Mouse (Mus musculus) CH12.LX (cell line): ENCODE data around the gene Scgb1b15. TPM values are rescaled to one million over a fixed set of nuclear protein-coding genes. Genes with fewer than 3 reads are reported as not detected.
"Not testable (repeated sequence)": the region's sequence is repeated elsewhere in the genome, so short reads cannot be mapped to it uniquely, and the experiment has no call there.

ENCODE experiments used
- DNase-seq: peaks from one replicate; pipeline ENCODE4 v3.0.0-alpha.2; 2013; ENCODE audit errors: extremely low read depth
- H3K27ac ChIP-seq: 2 replicates; pipeline ENCODE4 v1.5.1; 2012; ENCODE audit warnings: low read depth, mild to moderate bottlenecking, control low read depth, moderate library complexity; ENCODE audit not compliant: insufficient read depth
- H3K27me3 ChIP-seq: replicated peaks from 2 replicates; pipeline ENCODE3; 2012; ENCODE audit warnings: inconsistent platforms
- H3K36me3 ChIP-seq, 2 experiments: replicated peaks in 1 of 2; 2 replicates each; pipeline versions ENCODE3 to v1.6.1; 2012; ENCODE audit warnings: inconsistent platforms in 1 of 2, low read length in 1 of 2, mild to moderate bottlenecking in 1 of 2, mixed read lengths in 1 of 2, moderate library complexity in 1 of 2; ENCODE audit not compliant: control insufficient read depth in 1 of 2, insufficient read depth in 1 of 2
- H3K4me1 ChIP-seq, 2 experiments: 2 replicates each; pipeline ENCODE4 v1.6.1; 2012; ENCODE audit warnings: inconsistent platforms in 1 of 2, moderate library complexity in 1 of 2; ENCODE audit not compliant: insufficient read depth in 2 of 2, control insufficient read depth in 1 of 2
- H3K4me2 ChIP-seq: 2 replicates; pipeline ENCODE4 v1.6.1; 2012; ENCODE audit warnings: low read depth, mild to moderate bottlenecking, control low read depth; ENCODE audit not compliant: poor library complexity, insufficient read depth, severe bottlenecking
- H3K4me3 ChIP-seq, 3 experiments: fragments of 150-350 bp in 1 of 3; sonication (generic) in 1 of 3; replicated peaks in 1 of 3; 2 replicates each; pipeline versions ENCODE3 to v1.5.1; 2011 to 2012; ENCODE audit warnings: low read depth in 2 of 3, low read length in 2 of 3, mild to moderate bottlenecking in 2 of 3, moderate library complexity in 2 of 3, control low read depth in 1 of 3, improper control_type of control experiment in 1 of 3, inconsistent platforms in 1 of 3, mixed read lengths in 1 of 3; ENCODE audit not compliant: poor library complexity in 1 of 3
- H3K79me2 ChIP-seq: replicated peaks from 2 replicates; pipeline ENCODE4 v1.6.1; 2012; ENCODE audit warnings: mild to moderate bottlenecking, moderate library complexity; ENCODE audit not compliant: control insufficient read depth, poor library complexity, insufficient read depth, severe bottlenecking; ENCODE audit errors: extremely low read depth
- H3K9ac ChIP-seq: 2 replicates; pipeline ENCODE4 v1.6.1; 2012; ENCODE audit warnings: low read depth, mild to moderate bottlenecking, control low read depth, moderate library complexity; ENCODE audit not compliant: insufficient read depth
- H3K9me3 ChIP-seq: replicated peaks from 2 replicates; pipeline ENCODE3; 2012; ENCODE audit warnings: low read length, inconsistent platforms, mixed read lengths
- dilution Hi-C: fragments of 300-500 bp; cut with MboI; formaldehyde crosslinking; loops from 2 replicates; pipeline ENCODE4 v1.14.3; 2020; ENCODE audit warnings: low sequenced_read_pairs; ENCODE audit not compliant: extremely low pct_unique_long_range_greater_than_20kb, extremely low pct_ligation_motif_present
- in situ Hi-C: fragments of 300-500 bp; cut with MboI; formaldehyde crosslinking; loops from 3 replicates; pipeline ENCODE4 v1.14.3; 2019; ENCODE audit warnings: low sequenced_read_pairs, low pct_ligation_motif_present, low pct_unique_long_range_greater_than_20kb, mixed read lengths
- polyA plus RNA-seq: library from polyadenylated mRNA; unstranded; fragments of >175 nt; gene quantifications from 2 replicates; pipeline ENCODE4 v1.2.1, GENCODE M21; 2012; ENCODE audit warnings: low read depth; ENCODE audit not compliant: insufficient read length
- total RNA-seq, 2 experiments: library from RNA; depleted of rRNA; stranded (reverse); fragments of 300-350 nt in 1 of 2; fragments of >200 nt in 1 of 2; gene quantifications; 2 replicates each; pipeline ENCODE4 v1.2.3; 2012 to 2014

Gene Scgb1b15
- total RNA-seq (2012; rRNA removed) (not detected in 2 replicates), total RNA-seq (2014; rRNA removed) (not detected in 2 replicates), polyA plus RNA-seq (not detected in 2 replicates)

DNA sequence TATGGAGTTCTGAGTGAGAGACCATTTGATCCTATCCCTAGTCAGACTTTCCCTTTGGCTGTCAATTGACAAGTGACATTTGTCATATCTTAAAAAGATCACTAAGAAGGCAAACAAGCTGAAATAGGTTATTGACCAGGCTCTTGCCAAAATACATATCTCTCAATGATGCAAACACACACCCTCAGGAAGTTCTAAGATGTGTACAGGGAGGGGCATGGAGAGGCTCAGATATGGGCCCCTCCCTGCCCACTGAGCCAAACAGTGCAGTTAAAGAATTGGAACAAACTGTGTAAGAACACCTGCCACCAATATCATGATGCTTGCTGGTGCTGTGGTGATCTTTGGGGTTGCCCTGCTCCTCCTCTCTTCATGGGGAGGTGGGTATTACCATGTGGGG is at the start of gene Scgb1b15:
Gene Scgb1b15 (plus strand): TSS at position 301 of the 400 bp plus-strand sequence.
- H3K27ac ChIP-seq, H3K4me3 ChIP-seq, in situ Hi-C loops, H3K36me3 ChIP-seq, H3K9me3 ChIP-seq, H3K4me2 ChIP-seq, H3K4me1 ChIP-seq, dilution Hi-C loops, H3K9ac ChIP-seq, H3K27me3 ChIP-seq, DNase-seq, H3K79me2 ChIP-seq: not testable (repeated sequence)

DNA sequence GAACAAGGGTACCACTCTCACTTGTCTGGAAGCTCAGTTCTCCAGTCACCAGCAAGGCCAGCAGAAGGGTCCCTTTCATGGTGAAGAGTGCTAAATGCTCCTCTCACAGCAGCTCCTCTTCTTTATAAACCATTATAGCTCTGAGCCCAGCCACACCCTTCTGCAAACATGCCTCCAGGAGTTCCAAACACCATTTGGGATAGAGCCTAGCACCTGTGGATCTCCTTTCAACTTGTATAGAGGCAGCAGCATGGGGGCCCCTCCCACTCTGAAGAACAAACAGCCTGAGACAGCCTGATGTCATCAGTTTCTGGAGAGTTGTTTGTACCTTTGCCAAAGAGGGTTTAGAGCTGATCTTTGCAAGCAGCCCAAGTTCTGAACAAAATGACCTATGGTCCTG is 6.8 kb upstream of the Scgb1b15 start, which contains the start of gene Scgb2b15:
Gene Scgb2b15 (minus strand): TSS at position 101 of the 400 bp plus-strand sequence.
- in situ Hi-C loops, H3K27ac ChIP-seq, H3K9ac ChIP-seq, H3K9me3 ChIP-seq, H3K4me1 ChIP-seq, DNase-seq, H3K4me2 ChIP-seq, H3K36me3 ChIP-seq, H3K27me3 ChIP-seq, H3K4me3 ChIP-seq, H3K79me2 ChIP-seq, dilution Hi-C loops: not testable (repeated sequence)

Other genes starting within 250 kb of the Scgb1b15 start
- not detected in 2 replicates for gene Scgb2b15, start 6.9 kb upstream of the Scgb1b15 start, total RNA-seq (2012; rRNA removed)
- not detected in 2 replicates for gene Scgb2b15, start 6.9 kb upstream of the Scgb1b15 start, total RNA-seq (2014; rRNA removed)
- gene Scgb2b15, start 6.9 kb upstream of the Scgb1b15 start, polyA plus RNA-seq = not detected in 2 replicates
- not detected in 2 replicates for gene Scgb2b17, start 220.0 kb downstream of the Scgb1b15 start, total RNA-seq (2012; rRNA removed)
- not detected in 2 replicates for gene Scgb2b17, start 220.0 kb downstream of the Scgb1b15 start, total RNA-seq (2014; rRNA removed)
- gene Scgb2b17, start 220.0 kb downstream of the Scgb1b15 start, polyA plus RNA-seq = not detected in 2 replicates
- not detected in 2 replicates for gene Scgb1b17, start 226.9 kb downstream of the Scgb1b15 start, total RNA-seq (2012; rRNA removed)
- gene Scgb1b17, start 226.9 kb downstream of the Scgb1b15 start, total RNA-seq (2014; rRNA removed) = not detected in 2 replicates
- gene Scgb1b17, start 226.9 kb downstream of the Scgb1b15 start, polyA plus RNA-seq = not detected in 2 replicates